Mouse (Mus musculus): ENCODE data around the gene Nudcd3. TPM values are rescaled to one million over a fixed set of nuclear protein-coding genes. Genes with fewer than 3 reads are reported as not detected.
"Not testable (repeated sequence)": the region's sequence is repeated elsewhere in the genome, so short reads cannot be mapped to it uniquely, and the experiment has no call there.

The Nudcd3 gene
- polyA plus RNA-seq, 1 experiment from 2014 or later, result 53.9 TPM

GRCm38 (mm10) chr11:6117956-6118355 is 82.3 kb downstream of the Nudcd3 start:
- Histone ChIP-seq H3K9me3 (no peaks in the 10 kb centered on the region), H3K27ac (replicated peaks) (no peak overlapping the region), H3K27me3 (no peaks in the 10 kb centered on the region), H3K4me1 (replicated peaks) (no peaks in the 10 kb centered on the region), H3K36me3 (peaks cover 63% of the 10 kb centered on the region), H3K4me3 (no peak overlapping the region), H3K9ac (no peak overlapping the region), H3K4me2 (no peak overlapping the region)
- no peak for ATAC-seq (ENCODE audit: low read depth)
- WGBS, result 84% methylated on average over 2 of the region's 2 CpGs

DNA sequence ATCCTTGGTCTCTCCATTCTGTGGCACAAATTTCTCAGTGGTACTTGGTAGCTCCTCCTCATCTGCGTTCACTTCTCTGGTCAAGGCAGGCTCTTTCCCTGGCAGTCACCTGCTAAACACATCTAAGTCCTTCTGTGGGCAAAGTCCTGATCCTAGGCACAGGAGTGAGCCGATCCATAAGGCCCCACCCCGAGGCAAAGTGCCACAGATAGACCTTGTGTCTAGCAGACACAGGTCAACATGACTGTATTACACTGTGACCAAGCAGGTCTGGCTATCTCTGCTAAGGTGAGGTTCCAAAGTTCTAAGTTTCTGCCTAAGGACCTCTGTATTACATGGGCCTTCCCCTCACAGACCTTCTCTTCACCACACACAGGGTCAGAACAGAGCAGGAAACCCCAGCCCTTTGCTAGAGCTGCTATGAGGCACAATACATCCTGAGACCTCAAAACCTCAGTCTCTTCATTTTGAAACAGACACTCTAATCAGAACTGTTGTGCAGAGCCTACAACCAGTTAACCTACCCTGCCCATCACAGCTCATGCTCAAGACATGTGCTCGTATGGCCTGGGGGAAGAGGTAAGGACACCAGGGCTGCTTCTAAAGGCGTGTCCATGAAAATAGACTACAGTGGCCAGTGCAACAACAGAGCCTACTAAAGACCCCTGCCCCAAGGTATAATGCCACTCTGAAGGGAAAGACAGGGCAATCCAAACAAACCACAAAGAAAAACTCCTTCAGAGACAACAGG is 88.3 kb downstream of the Nudcd3 start:
- Histone ChIP-seq H3K4me3 (no peak overlapping the region), H3K4me2 (no peak overlapping the region), H3K9me3 (no peaks in the 10 kb centered on the region), H3K36me3 (peaks cover 86% of the 10 kb centered on the region), H3K9ac (no peak overlapping the region), H3K27ac (replicated peaks) (no peak overlapping the region), H3K27me3 (no peaks in the 10 kb centered on the region), H3K4me1 (replicated peaks) (no peaks in the 10 kb centered on the region)
- 98% methylated on average over 5 of the region's 5 CpGs for WGBS
- ATAC-seq (ENCODE audit: low read depth), result no peak

DNA sequence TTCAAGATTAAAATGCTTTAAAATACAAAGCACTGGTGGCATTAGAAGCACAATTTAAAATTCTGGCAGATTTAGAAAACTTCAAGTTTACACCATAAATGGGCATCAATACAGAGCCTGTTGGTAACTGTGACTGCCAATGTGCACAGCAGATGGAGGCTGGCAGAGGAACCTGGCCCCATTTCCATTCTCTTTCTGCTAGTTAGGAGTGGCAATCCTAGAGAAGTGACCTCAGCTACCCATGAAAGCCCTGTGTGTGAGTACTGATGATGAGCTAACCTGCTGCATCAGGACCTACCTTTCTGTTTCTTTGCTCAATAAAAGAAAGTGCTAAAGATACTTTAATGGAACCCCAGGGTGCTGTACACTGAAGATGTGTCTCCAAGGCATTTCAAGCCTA is 90.2 kb downstream of the Nudcd3 start:
- Histone ChIP-seq H3K27me3 (no peaks in the 10 kb centered on the region), H3K9ac (no peak overlapping the region), H3K27ac (replicated peaks) (no peak overlapping the region), H3K4me3 (no peak overlapping the region), H3K36me3 (peaks cover 93% of the 10 kb centered on the region), H3K9me3 (no peaks in the 10 kb centered on the region), H3K4me2 (no peak overlapping the region), H3K4me1 (replicated peaks) (no peaks in the 10 kb centered on the region)
- ATAC-seq (ENCODE audit: low read depth), result no peak

- H3K4me1 ChIP-seq (replicated peaks), result no peaks in the 10 kb centered on the region
- no peak overlapping the region for H3K4me3 ChIP-seq
- 93% methylated on average over 5 of the region's 5 CpGs for WGBS
- peaks cover 88% of the 10 kb centered on the region for H3K36me3 ChIP-seq
- H3K27me3 ChIP-seq, result no peaks in the 10 kb centered on the region
- no peak overlapping the region for H3K27ac ChIP-seq (replicated peaks)
- H3K9ac ChIP-seq, result no peak overlapping the region
- no peaks in the 10 kb centered on the region for H3K9me3 ChIP-seq
- no peak for ATAC-seq (ENCODE audit: low read depth)
- no peak overlapping the region for H3K4me2 ChIP-seq
These were observed 91.9 kb downstream of the Nudcd3 start for GRCm38 (mm10) chr11:6108296-6108695.

DNA sequence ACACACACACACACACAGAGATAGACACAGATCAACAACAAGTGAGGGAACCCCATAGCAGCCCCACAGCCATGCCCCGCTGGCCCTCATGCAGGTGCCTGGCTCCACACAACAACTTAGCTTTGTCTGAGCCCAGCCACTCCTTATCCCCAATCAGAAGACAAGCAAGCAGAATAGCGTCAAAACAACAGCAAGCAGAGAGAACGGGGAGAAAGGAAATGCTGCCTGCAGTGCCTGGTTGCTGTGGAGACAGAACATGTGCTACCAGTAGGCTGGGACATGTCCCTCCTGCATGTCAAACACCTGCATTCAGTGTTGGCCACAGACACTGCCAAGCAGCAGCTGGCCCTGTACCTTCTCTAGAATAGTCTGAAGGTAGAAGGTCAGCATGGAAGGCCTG is 92.5 kb downstream of the Nudcd3 start:
- peaks cover 86% of the 10 kb centered on the region for H3K36me3 ChIP-seq
- H3K27ac ChIP-seq (replicated peaks), result no peak overlapping the region
- 73% methylated on average over 3 of the region's 3 CpGs for WGBS
- no peaks in the 10 kb centered on the region for H3K4me1 ChIP-seq (replicated peaks)
- H3K9me3 ChIP-seq, result no peaks in the 10 kb centered on the region
- no peak overlapping the region for H3K4me3 ChIP-seq
- ATAC-seq (ENCODE audit: low read depth), result no peak
- no peak overlapping the region for H3K4me2 ChIP-seq
- H3K9ac ChIP-seq, result no peak overlapping the region
- no peaks in the 10 kb centered on the region for H3K27me3 ChIP-seq

GRCm38 (mm10) chr11:6104734-6105133 is 95.5 kb downstream of the Nudcd3 start:
- no peak for ATAC-seq (ENCODE audit: low read depth)
- Histone ChIP-seq H3K4me3 (no peak overlapping the region), H3K9me3 (no peaks in the 10 kb centered on the region), H3K9ac (no peak overlapping the region), H3K4me1 (replicated peaks) (no peaks in the 10 kb centered on the region), H3K36me3 (peaks cover 58% of the 10 kb centered on the region), H3K27ac (replicated peaks) (no peak overlapping the region), H3K27me3 (no peaks in the 10 kb centered on the region), H3K4me2 (no peak overlapping the region)
- WGBS, result 91% methylated on average over 5 of the region's 5 CpGs

- not testable (repeated sequence) for H3K4me1 ChIP-seq (replicated peaks); H3K9ac ChIP-seq; H3K27ac ChIP-seq (replicated peaks); H3K4me3 ChIP-seq; ATAC-seq (ENCODE audit: low read depth); H3K4me2 ChIP-seq; H3K36me3 ChIP-seq; H3K27me3 ChIP-seq; H3K9me3 ChIP-seq
- 91% methylated on average over 2 of the region's 3 CpGs for whole genome bisulfite sequencing
These were observed 103.6 kb downstream of the Nudcd3 start for GRCm38 (mm10) chr11:6096637-6097036.

DNA sequence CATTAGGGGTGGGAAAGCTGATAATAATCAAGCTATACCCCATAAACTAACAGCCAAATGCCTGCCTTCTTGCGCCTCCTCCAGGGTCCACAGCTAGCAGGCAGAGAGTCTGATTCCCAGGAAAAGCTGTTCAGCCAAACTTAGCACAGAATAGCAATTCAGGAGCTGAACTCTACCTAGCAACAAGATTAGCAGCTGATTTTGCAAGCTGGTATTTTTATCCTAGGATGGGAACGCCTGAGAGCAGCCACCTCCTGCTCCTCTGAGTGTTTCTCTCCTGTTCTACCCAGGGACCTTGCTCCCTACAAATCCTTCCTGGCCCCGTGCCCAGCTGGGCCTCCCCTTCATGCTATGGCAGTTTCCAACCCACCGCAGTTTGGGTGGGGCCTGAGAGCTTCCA is 113.2 kb downstream of the Nudcd3 start:
- H3K4me3 ChIP-seq, result no peak overlapping the region
- no peak overlapping the region for H3K9ac ChIP-seq
- no peaks in the 10 kb centered on the region for H3K9me3 ChIP-seq
- H3K36me3 ChIP-seq, result no peaks in the 10 kb centered on the region
- WGBS, result 62% methylated on average over 4 of the region's 4 CpGs
- ATAC-seq (ENCODE audit: low read depth), result no peak
- H3K4me2 ChIP-seq, result no peak overlapping the region
- H3K4me1 ChIP-seq (replicated peaks), result peaks cover 4% of the 10 kb centered on the region
- H3K27ac ChIP-seq (replicated peaks), result no peak overlapping the region
- H3K27me3 ChIP-seq, result no peaks in the 10 kb centered on the region; the same call in 1 of the 2 replicates

- ATAC-seq (ENCODE audit: low read depth), result no peak
- H3K4me3 ChIP-seq, result no peak overlapping the region
- no peak overlapping the region for H3K9ac ChIP-seq
- H3K9me3 ChIP-seq, result no peaks in the 10 kb centered on the region
- H3K27ac ChIP-seq (replicated peaks), result no peak overlapping the region
- no peaks in the 10 kb centered on the region for H3K27me3 ChIP-seq
- H3K4me2 ChIP-seq, result no peak overlapping the region
- WGBS, result 87% methylated on average over 2 of the region's 2 CpGs
- H3K36me3 ChIP-seq, result no peaks in the 10 kb centered on the region
- peaks cover 12% of the 10 kb centered on the region for H3K4me1 ChIP-seq (replicated peaks)
These were observed 121.5 kb downstream of the Nudcd3 start for GRCm38 (mm10) chr11:6078737-6079136.

GRCm38 (mm10) chr11:6075618-6076066 is 124.6 kb downstream of the Nudcd3 start:
- WGBS, result 50% methylated on average over 8 of the region's 8 CpGs
- ATAC-seq (ENCODE audit: low read depth), result peak; percentile 65
- Histone ChIP-seq H3K27me3 (0 out of 2 replicates have a peak, but pooled peaks cover 6% of the 10 kb centered on the region), H3K9ac (no peak overlapping the region), H3K4me1 (replicated peaks) (peaks cover 12% of the 10 kb centered on the region; the same call in 1 of the 2 replicates), H3K4me2 (no peak overlapping the region), H3K9me3 (no peaks in the 10 kb centered on the region), H3K36me3 (no peaks in the 10 kb centered on the region), H3K27ac (replicated peaks) (peak overlapping the region; percentile 33; the same call in 1 of the 2 replicates), H3K4me3 (no peak overlapping the region)

- peak overlapping the region; percentile 47 for H3K4me2 ChIP-seq
- no peaks in the 10 kb centered on the region for H3K9me3 ChIP-seq
- H3K36me3 ChIP-seq, result no peaks in the 10 kb centered on the region
- peaks cover 75% of the 10 kb centered on the region for H3K27me3 ChIP-seq
- no peak overlapping the region for H3K27ac ChIP-seq (replicated peaks)
- peak overlapping the region; percentile 25 for H3K4me3 ChIP-seq
- 0 out of 2 replicates have a peak, but pooled peaks have one; percentile 12 for ATAC-seq (ENCODE audit: low read depth)
- peak overlapping the region; percentile 45; the same call in 1 of the 2 replicates for H3K9ac ChIP-seq
- WGBS, result 10% methylated on average over 18 of the region's 19 CpGs
- peaks cover 33% of the 10 kb centered on the region for H3K4me1 ChIP-seq (replicated peaks)
These were observed 131.8 kb downstream of the Nudcd3 start for GRCm38 (mm10) chr11:6068181-6068957.

DNA sequence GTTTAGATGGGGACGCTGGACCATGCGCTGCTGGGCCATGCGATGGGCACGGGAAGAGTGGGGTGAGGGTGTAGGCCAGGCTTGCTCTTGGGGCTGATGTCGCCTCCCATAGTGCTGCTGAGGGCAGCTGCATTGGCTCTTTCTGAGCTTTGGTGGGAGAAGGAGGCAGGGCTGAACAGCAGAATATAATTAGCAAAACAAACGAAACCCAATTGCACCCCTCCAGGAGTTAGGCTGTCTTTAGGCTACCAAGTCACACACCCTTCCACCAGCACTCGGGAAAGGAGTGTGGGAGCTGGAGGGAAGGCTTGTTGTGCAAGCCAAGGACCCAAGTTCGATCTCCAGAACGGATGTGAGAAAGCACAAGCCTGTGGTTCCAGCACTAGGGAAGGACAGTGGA is 133.1 kb downstream of the Nudcd3 start:
- peaks cover 86% of the 10 kb centered on the region for H3K27me3 ChIP-seq
- H3K36me3 ChIP-seq, result no peaks in the 10 kb centered on the region
- peaks cover 40% of the 10 kb centered on the region for H3K4me1 ChIP-seq (replicated peaks)
- H3K9ac ChIP-seq, result no peak overlapping the region
- H3K27ac ChIP-seq (replicated peaks), result no peak overlapping the region
- H3K4me2 ChIP-seq, result no peak overlapping the region
- no peak overlapping the region for H3K4me3 ChIP-seq
- 31% methylated on average over 9 of the region's 9 CpGs for WGBS
- no peak for ATAC-seq (ENCODE audit: low read depth)
- H3K9me3 ChIP-seq, result no peaks in the 10 kb centered on the region
